Mouse (Mus musculus): Measurements from ENCODE around the gene Akap5.
A peak's percentile ranks its signal among the peaks of the same experiment; 100 is the strongest.

Akap5 gene

GRCm38 (mm10) chr12:76368201-76368789 is 43.6 kb downstream of the Akap5 start:
- no peak for DNase-seq (ENCODE audit: low read depth, low spot score)

- peak; percentile 70 for DNase-seq (ENCODE audit: low read depth, low spot score)
These were observed 44.1 kb downstream of the Akap5 start for GRCm38 (mm10) chr12:76368790-76369205.

- DNase-seq (ENCODE audit: low read depth, low spot score): peak; percentile 92
These were observed 44.7 kb downstream of the Akap5 start, which contains the start of gene Zbtb25 for GRCm38 (mm10) chr12:76369206-76369977. TSS of gene Zbtb25 (minus strand) at chr12:76369602.

- peak; percentile 82 for DNase-seq (ENCODE audit: low read depth, low spot score)
These were observed 45.5 kb downstream of the Akap5 start, which contains the start of gene Zbtb1 for GRCm38 (mm10) chr12:76369978-76370830. TSS of gene Zbtb1 (plus strand) at chr12:76370266.

- DNase-seq (ENCODE audit: low read depth, low spot score): peak; percentile 80
These were observed 46.3 kb downstream of the Akap5 start for GRCm38 (mm10) chr12:76370831-76371571.

GRCm38 (mm10) chr12:76372046-76372445 is 47.4 kb downstream of the Akap5 start:
- DNase-seq (ENCODE audit: low read depth, low spot score): no peak

GRCm38 (mm10) chr12:76372881-76373818 is 48.5 kb downstream of the Akap5 start:
- DNase-seq (ENCODE audit: low read depth, low spot score): no peak

- DNase-seq (ENCODE audit: low read depth, low spot score): no peak
These were observed 49.3 kb downstream of the Akap5 start for GRCm38 (mm10) chr12:76373991-76374390.

GRCm38 (mm10) chr12:76374911-76375310 is 50.2 kb downstream of the Akap5 start:
- DNase-seq (ENCODE audit: low read depth, low spot score): no peak

GRCm38 (mm10) chr12:76375506-76375905 is 50.8 kb downstream of the Akap5 start:
- no peak for DNase-seq (ENCODE audit: low read depth, low spot score)

- no peak for DNase-seq (ENCODE audit: low read depth, low spot score)
These were observed 52.0 kb downstream of the Akap5 start for GRCm38 (mm10) chr12:76376649-76377048.

GRCm38 (mm10) chr12:76377059-76377458 is 52.4 kb downstream of the Akap5 start:
- no peak for DNase-seq (ENCODE audit: low read depth, low spot score)

- no peak for DNase-seq (ENCODE audit: low read depth, low spot score)
These were observed 53.0 kb downstream of the Akap5 start for GRCm38 (mm10) chr12:76377726-76378125.

- DNase-seq (ENCODE audit: low read depth, low spot score): no peak
These were observed 53.9 kb downstream of the Akap5 start for GRCm38 (mm10) chr12:76378556-76378955.

GRCm38 (mm10) chr12:76380151-76380550 is 55.5 kb downstream of the Akap5 start:
- DNase-seq (ENCODE audit: low read depth, low spot score): no peak

Measured in mesoderm, embryonic 11.5 days (tissue).